Mouse (Mus musculus): ENCODE results near the gene Olfr816. TPM values are rescaled to one million over a fixed set of nuclear protein-coding genes. Genes with fewer than 3 reads are reported as not detected.

Olfr816 gene
- total RNA-seq (2023): not detected in 4 replicates

GRCm38 (mm10) chr10:129915497-129915896, at the start of gene Olfr816:
Gene Olfr816, minus strand, starts transcription at chr10:129915597.

GRCm38 (mm10) chr10:129949000-129949399, 33.6 kb upstream of the Olfr816 start, which contains the start of gene Olfr818:
Gene Olfr818, minus strand, starts transcription at chr10:129949100.

GRCm38 (mm10) chr10:129905767-129906166, 9.6 kb downstream of the Olfr816 start, which contains the start of gene Olfr815:
Gene Olfr815, minus strand, starts transcription at chr10:129905867.

GRCm38 (mm10) chr10:129879751-129880150, 35.6 kb downstream of the Olfr816 start, which contains the start of gene Olfr814:
Gene Olfr814, minus strand, starts transcription at chr10:129879851.

Other genes with a start within 250 kb of the Olfr816 start
- not detected in 4 replicates for gene Olfr801, start 241.7 kb downstream of the Olfr816 start, total RNA-seq (2023)
- gene Olfr802, start 227.4 kb downstream of the Olfr816 start, total RNA-seq (2023): not detected in 4 replicates
- gene Olfr803, start 221.3 kb downstream of the Olfr816 start, total RNA-seq (2023): not detected in 4 replicates
- gene Olfr804, start 212.4 kb downstream of the Olfr816 start, total RNA-seq (2023): not detected in 4 replicates
- gene Olfr805, start 186.2 kb downstream of the Olfr816 start, total RNA-seq (2023): not detected in 4 replicates
- not detected in 4 replicates for gene Olfr806, start 173.7 kb downstream of the Olfr816 start, total RNA-seq (2023)
- not detected in 4 replicates for gene Olfr807, start 157.8 kb downstream of the Olfr816 start, total RNA-seq (2023)
- gene Olfr808, start 150.1 kb downstream of the Olfr816 start, total RNA-seq (2023): not detected in 4 replicates
- gene Olfr809, start 141.0 kb downstream of the Olfr816 start, total RNA-seq (2023): not detected in 4 replicates
- gene Olfr810, start 120.7 kb downstream of the Olfr816 start, total RNA-seq (2023): not detected in 4 replicates
- not detected in 4 replicates for gene Olfr811, start 111.2 kb downstream of the Olfr816 start, total RNA-seq (2023)
- not detected in 4 replicates for gene Olfr812, start 69.5 kb downstream of the Olfr816 start, total RNA-seq (2023)
- not detected in 4 replicates for gene Olfr813, start 60.2 kb downstream of the Olfr816 start, total RNA-seq (2023)
- gene Olfr814, start 35.7 kb downstream of the Olfr816 start, total RNA-seq (2023): not detected in 4 replicates
- gene Olfr815, start 9.7 kb downstream of the Olfr816 start, total RNA-seq (2023): not detected in 4 replicates
- not detected in 4 replicates for gene Olfr818, start 33.5 kb upstream of the Olfr816 start, total RNA-seq (2023)
- gene Olfr819, start 51.7 kb upstream of the Olfr816 start, total RNA-seq (2023): not detected in 4 replicates
- not detected in 4 replicates for gene Olfr247, start 60.5 kb upstream of the Olfr816 start, total RNA-seq (2023)
- not detected in 4 replicates for gene Gm10310, start 69.5 kb upstream of the Olfr816 start, total RNA-seq (2023)
- not detected in 4 replicates for gene Olfr820, start 97.0 kb upstream of the Olfr816 start, total RNA-seq (2023)
- gene Olfr821, start 114.8 kb upstream of the Olfr816 start, total RNA-seq (2023): not detected in 4 replicates
- gene Olfr822, start 155.6 kb upstream of the Olfr816 start, total RNA-seq (2023): not detected in 4 replicates
- not detected in 4 replicates for gene Olfr823, start 199.8 kb upstream of the Olfr816 start, total RNA-seq (2023)
- not detected in 4 replicates for gene Olfr824, start 214.4 kb upstream of the Olfr816 start, total RNA-seq (2023)

Measured in B cell, adult 62 days (primary cell).